Mouse (Mus musculus): Measurements from ENCODE around the gene Sipa1l2.

Gene Sipa1l2

GRCm38 (mm10) chr8:125465156-125465821 lies 104.3 kb downstream of the Sipa1l2 start:
- no peak for DNase-seq (ENCODE audit: low spot score)

GRCm38 (mm10) chr8:125462901-125463300 lies 106.7 kb downstream of the Sipa1l2 start:
- DNase-seq (ENCODE audit: low spot score), result no peak

GRCm38 (mm10) chr8:125461504-125461903 lies 108.1 kb downstream of the Sipa1l2 start:
- DNase-seq (ENCODE audit: low spot score), result no peak

- no peak for DNase-seq (ENCODE audit: low spot score)
Measured at GRCm38 (mm10) chr8:125460602-125461001, 109.0 kb downstream of the Sipa1l2 start.

- no peak for DNase-seq (ENCODE audit: low spot score)
Measured at GRCm38 (mm10) chr8:125449048-125449447, 120.6 kb downstream of the Sipa1l2 start.

- no peak for DNase-seq (ENCODE audit: low spot score)
Measured at GRCm38 (mm10) chr8:125447543-125447942, 122.1 kb downstream of the Sipa1l2 start.

GRCm38 (mm10) chr8:125446236-125446635 lies 123.4 kb downstream of the Sipa1l2 start:
- DNase-seq (ENCODE audit: low spot score), result no peak

- no peak for DNase-seq (ENCODE audit: low spot score)
Measured at GRCm38 (mm10) chr8:125445225-125445609, 124.4 kb downstream of the Sipa1l2 start.

- DNase-seq (ENCODE audit: low spot score), result no peak
Measured at GRCm38 (mm10) chr8:125444457-125445224, 125.0 kb downstream of the Sipa1l2 start.

GRCm38 (mm10) chr8:125435320-125436100 lies 134.1 kb downstream of the Sipa1l2 start:
- no peak for DNase-seq (ENCODE audit: low spot score)

- no peak for DNase-seq (ENCODE audit: low spot score)
Measured at GRCm38 (mm10) chr8:125434151-125434550, 135.5 kb downstream of the Sipa1l2 start.

- DNase-seq (ENCODE audit: low spot score), result no peak
Measured at GRCm38 (mm10) chr8:125431321-125431720, 138.3 kb downstream of the Sipa1l2 start.

- no peak for DNase-seq (ENCODE audit: low spot score)
Measured at GRCm38 (mm10) chr8:125430796-125431195, 138.8 kb downstream of the Sipa1l2 start.

GRCm38 (mm10) chr8:125428979-125429690 lies 140.5 kb downstream of the Sipa1l2 start:
- DNase-seq (ENCODE audit: low spot score), result no peak

- DNase-seq (ENCODE audit: low spot score), result no peak
Measured at GRCm38 (mm10) chr8:125423861-125424260, 145.7 kb downstream of the Sipa1l2 start.

- DNase-seq (ENCODE audit: low spot score), result no peak
Measured at GRCm38 (mm10) chr8:125419202-125419830, 150.3 kb downstream of the Sipa1l2 start.

- DNase-seq (ENCODE audit: low spot score), result no peak
Measured at GRCm38 (mm10) chr8:125416146-125416545, 153.5 kb downstream of the Sipa1l2 start.

GRCm38 (mm10) chr8:125414651-125415050 lies 155.0 kb downstream of the Sipa1l2 start:
- no peak for DNase-seq (ENCODE audit: low spot score)

- no peak for DNase-seq (ENCODE audit: low spot score)
Measured at GRCm38 (mm10) chr8:125413001-125413909, 156.4 kb downstream of the Sipa1l2 start.

- no peak for DNase-seq (ENCODE audit: low spot score)
Measured at GRCm38 (mm10) chr8:125410646-125411045, 159.0 kb downstream of the Sipa1l2 start.
